Mouse (Mus musculus): ENCODE measurements around the gene Gm49336.

DNA sequence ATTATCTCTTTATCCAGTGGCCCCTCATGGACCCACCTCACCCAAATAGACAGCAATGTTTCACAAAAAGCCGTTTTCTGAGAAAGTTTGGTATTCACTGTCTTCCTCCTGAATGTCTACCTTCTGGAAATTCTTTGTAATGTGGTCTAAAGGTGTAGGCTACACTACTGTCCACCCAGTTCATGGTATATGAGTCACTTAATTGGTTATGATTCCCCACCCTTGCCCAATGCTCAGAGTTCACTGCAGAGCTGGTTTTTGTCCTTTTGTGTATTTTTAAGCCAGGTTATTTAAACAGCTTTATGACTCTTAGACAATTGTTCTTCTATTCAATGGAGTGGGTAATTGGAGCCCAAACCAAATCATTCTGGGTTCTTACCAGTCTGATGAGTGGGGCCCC is 35.2 kb downstream of the Gm49336 start:
- TF ChIP-seq CTCF (IDR thresholded peaks at IDR 0.05; ENCODE audit: control insufficient read depth, insufficient read depth, insufficient read length) (no peak), MAX (IDR thresholded peaks at IDR 0.05) (no peak), CEBPB (IDR thresholded peaks at IDR 0.05; ENCODE audit: low read depth) (no peak), FOSL1 (IDR thresholded peaks at IDR 0.05; ENCODE audit: insufficient read depth, low read length, poor library complexity, severe bottlenecking) (no peak)

All from C2C12 (cell line).